Mouse (Mus musculus) skeletal muscle tissue, postnatal 0 days (tissue): ENCODE results near the gene Gps2. TPM values are rescaled to one million over a fixed set of nuclear protein-coding genes. Genes with fewer than 3 reads are reported as not detected.

ENCODE experiments used
- microRNA-seq, 2 experiments: library from miRNA; unstranded; fragments of <30 nt; microRNA quantifications; one replicate each; pipeline ENCODE4; 2016
- polyA plus RNA-seq: library from polyadenylated mRNA; unstranded; fragments of >200 nt; fragmentation: Nextera tagmentation; extraction: Ambion mirVana; gene quantifications from 2 replicates; pipeline ENCODE4 v1.2.1, GENCODE M21; 2015

Gps2 gene
- 41.9 and 42.1 TPM in 2 replicates for polyA plus RNA-seq

DNA sequence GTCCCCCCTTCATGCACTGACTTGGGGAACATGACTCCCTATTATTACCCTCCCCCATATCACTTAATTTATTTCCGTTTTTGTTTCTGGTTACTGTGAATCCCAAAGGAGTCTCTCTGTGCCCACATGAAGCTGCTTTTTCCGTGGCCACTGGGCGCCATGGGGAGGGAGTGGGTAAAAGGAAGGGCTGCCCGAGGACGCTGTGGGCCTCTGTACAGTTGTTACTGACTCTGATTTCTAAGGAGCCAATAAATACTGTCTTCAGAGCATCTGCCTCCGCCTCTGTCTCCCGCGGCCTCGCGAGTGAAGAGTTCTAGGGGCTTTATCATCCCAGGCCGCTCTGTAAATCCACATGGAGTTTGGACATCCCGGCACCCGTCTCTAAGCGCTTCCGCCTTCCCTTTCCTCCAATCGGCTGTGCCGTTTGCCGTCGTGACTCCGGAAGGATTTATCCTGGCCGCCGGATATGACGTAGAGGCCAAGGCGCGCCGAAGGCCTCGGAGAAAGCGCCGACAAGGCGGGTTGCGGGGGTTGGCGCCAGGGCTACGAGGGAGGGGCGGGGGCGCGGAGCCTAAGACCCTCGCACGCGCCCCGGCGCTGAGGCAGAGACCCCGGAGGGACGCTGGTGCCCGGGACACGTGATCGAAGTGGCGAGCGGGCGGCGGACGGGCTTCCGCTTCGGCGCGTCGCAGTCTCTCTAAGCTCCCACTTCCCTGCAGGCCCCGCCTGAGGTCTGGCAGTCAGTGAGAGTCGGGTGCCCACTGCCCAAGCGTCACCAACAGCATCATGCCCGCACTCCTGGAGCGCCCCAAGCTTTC lies at the start of gene Gps2:
Gene Gps2, plus strand, starts transcription at position 335 of the 818 bp plus-strand sequence.

DNA sequence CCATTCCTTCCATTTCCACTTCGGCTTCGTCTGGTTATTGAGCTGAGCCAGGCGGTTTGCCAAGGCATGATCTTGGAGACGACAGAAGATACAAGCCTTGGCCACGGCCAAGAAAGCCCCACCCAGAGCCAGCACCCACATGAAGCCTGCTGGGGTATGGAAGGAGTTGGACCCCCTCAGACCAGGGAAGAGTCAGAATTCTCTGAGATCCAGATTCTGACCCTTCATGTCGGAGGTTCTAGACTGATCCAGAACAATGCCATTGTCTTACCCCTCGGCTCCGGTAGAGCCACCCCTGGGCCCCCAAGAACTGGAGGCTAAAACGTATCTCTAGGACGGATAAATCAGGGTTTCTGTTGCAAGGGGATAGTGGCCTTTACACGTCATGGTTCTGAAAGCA lies 35.8 kb upstream of the Gps2 start, which contains the start of gene Tmem95:
Gene Tmem95, minus strand, starts transcription at position 141 of the 400 bp plus-strand sequence.

DNA sequence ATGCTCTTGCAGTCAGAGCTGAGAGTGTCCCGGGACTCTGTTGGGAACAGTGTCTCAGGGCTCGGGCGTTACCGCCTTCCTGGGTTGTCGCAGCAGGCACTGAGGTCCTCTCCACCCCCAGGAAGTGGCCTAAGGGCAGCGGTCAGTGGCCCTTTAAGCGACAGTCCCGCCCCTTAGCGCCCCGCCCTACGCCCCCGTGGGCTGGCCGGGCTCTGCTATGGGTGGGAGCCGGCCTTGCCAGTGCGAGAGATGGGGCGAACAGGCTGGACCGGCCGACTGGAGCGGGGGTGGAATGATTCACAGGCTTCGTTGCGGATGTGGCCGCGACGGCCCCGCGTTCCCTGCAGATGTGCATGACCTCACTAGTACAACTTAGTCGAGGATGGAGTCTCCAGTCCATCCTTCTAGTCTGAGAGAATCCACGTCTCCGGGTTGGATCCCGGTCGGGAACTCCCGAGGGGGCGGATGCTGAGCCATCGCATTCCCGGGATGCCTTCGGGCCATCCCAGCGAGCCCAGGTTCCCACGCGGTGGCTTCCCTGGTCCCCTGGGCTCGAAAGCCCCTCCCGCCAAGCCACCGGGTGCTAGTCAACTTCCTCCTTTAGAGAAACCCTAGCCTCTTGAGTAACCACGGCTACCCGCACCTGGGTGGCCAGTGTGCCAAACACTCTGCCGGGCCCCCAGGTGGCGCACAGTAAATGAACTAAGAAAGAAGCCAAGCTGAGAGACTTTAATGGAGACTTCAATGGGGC lies 32.7 kb upstream of the Gps2 start, which contains the start of gene Kctd11:
Gene Kctd11, minus strand, starts transcription at position 554 of the 751 bp plus-strand sequence.

DNA sequence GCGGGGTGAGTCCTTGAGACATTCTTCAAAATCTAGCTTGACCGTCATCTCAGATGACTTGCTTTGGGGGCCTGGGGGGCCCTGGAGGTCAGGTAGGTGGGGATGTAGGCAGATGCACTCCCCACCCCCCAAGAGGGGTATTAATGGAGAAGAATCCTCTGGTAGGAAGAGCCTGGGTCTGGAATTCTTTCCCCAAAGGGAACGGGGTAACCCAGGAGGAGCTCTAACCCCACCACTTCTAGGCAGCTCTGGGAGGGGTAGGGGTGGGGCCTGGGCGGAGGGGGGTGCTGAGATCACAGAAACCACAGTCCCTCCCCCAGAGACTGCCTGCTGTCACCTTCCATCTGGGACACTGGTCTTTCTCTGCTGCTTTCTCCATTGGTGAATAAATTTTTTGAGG lies 18.4 kb upstream of the Gps2 start, which contains the start of gene Acap1:
Gene Acap1, minus strand, starts transcription at position 249 of the 400 bp plus-strand sequence.

DNA sequence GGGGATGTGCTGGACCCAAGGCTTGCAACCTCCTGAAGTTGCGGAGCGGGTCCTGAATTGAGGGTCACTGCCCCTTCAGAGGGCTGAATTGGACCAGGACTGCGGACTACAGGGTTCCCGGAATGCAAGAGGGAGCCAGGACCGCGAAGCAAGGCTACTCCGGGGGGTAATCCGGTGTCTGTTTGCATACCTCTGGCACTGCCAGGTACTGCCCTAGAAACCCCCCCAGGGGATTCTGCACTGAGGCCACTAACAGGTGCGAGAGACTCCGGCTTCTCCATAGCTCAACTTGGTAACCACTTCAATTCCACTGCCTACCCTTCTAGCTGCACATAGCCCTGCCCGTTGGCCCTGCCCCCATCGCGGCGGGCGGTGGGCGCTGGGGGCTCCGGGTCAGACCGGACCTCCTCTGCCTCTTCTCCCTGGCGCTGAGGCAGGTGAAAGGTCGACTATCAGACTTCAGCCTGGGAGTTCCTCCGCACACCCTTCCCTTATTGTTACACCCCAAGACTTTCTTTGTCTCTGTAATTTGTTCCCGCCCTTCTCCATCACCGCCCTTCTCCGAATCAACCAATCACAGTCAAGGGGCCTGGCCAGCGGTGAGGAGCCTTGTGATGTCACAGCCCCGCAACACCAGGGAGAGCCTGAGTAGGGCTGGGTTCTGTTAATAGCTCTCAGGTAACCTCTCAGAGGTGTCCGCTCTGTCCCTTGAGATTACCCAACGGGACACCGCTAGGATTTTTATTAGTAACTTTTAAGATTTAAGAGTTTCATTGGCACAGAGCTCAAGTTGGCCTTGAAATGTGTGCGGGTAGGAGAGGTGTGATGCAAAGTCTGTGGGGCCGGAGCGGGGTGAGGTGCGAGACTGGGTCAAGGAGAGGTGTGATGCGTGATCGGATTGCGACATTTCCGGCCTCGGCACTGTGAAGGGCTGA lies 12.9 kb upstream of the Gps2 start, which contains the start of the genes 2810408A11Rik and Neurl4:
Gene 2810408A11Rik, minus strand, starts transcription at position 517 of the 935 bp plus-strand sequence.
Gene Neurl4, plus strand, starts transcription at position 602 of the 935 bp plus-strand sequence.

DNA sequence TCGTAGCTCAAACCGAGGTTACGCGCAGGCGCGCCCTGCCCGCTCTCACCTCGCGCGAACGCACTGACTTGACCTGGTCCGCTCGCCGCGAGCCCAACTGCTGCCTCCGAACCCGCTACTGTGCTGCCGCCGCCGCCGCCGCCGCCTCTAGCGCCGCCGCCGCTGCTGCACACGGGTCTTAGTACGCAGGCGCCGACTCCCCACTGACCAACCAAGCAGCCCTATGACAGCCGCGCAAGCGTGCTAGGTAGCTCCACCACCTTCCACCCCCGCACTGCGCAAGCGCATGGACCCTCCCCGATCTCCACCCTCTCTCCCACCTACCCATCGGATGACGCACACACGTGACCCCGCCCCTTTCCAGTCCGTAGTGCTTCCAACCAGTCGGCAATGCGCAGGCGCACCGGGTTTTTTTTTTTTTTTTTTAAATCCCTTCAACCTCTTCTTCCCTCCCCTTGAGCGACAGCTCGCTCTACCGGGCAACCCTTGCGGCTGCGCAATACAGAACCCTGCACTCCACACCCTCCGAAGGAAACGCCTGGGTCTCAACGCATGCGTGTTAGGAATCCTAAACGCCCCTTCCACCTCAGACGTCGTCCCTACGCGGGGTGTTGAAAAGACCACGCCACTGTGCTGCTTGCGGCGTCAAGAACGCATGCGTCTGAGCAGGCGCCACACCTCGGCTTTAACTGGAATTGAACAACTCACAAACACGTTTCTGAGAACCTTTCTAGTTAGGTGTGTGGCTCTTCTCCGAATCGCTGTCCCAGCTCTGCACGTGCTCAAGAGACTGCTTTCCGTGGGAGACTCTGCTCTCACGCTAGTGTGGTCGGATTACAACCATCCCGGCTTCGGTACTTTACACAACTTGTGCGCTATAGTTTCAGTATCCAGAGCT lies 7.7 kb downstream of the Gps2 start, which contains the start of gene Eif5a:
Gene Eif5a, minus strand, starts transcription at position 845 of the 898 bp plus-strand sequence.

DNA sequence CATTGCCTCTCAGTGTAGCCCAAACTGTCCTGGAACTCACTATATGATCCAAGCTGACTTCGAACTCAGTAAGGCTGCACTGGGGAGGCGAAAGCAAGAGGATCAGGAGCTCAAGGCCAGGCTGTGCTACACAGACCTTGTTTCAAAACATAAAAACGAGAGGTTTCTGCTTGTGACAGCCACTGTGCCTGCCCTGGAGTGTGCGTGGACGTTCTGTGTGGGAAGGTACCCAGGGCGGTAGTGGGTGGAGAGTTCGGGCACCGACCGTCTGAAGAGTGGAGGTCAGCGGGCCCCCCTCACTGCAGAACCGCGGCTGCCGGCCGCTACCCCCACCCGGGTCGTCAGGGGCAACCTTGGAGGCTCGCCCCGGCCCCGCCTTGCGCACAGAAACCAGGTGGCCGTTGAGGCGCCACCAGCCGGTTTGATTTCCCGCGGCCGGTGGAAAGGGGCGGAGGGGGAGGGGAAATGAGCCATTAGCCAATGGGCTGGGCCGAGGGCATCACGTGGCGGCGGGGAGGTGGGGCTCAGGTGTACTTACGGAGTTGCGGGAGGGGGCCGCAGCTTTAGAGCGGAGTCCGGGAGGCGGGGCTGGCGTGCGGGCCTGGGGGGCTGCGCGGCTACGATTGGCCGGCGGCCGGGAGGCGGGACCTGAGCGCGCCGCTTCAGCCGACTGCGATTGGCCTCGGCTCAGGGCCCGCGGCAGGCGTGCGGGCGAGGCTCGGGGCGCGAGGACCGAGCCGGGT lies 21.6 kb downstream of the Gps2 start, which contains the start of gene Ybx2:
Gene Ybx2, plus strand, starts transcription at position 660 of the 743 bp plus-strand sequence.

DNA sequence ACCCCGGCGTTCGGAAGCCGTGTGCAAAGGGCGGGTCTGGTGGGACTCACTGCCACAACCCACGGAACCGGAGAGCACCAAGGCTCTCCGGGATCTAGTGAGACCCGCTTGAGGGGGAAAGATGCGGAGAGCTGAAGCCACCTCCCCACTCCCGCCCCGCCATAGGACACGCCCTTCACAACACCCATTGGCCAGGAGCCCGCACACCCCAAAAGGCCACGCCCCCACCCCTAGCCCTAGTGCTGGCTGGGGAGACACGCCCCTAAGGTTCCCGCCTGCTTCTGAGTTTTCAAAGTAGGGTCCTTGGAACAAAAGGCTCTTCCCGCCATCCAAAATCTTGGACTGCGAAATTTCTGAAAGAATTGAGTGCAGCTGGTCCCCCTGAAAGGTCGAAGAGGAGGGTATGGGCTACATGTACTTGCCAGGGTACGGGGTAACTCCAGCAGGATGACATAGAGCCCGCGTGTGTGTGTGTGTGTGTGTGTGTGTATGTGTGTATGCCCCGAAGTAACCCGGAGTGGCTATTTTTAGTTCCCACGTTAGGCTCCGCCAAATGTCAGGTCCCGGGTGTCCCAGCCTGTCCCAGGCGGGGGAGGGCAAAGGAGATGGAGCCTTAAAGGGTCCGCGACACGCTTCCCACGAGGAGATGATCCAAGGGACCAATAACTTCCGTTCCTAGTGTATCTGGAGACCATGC lies 34.5 kb downstream of the Gps2 start, which contains the start of gene Slc2a4:
Gene Slc2a4, minus strand, starts transcription at position 123 of the 697 bp plus-strand sequence.

DNA sequence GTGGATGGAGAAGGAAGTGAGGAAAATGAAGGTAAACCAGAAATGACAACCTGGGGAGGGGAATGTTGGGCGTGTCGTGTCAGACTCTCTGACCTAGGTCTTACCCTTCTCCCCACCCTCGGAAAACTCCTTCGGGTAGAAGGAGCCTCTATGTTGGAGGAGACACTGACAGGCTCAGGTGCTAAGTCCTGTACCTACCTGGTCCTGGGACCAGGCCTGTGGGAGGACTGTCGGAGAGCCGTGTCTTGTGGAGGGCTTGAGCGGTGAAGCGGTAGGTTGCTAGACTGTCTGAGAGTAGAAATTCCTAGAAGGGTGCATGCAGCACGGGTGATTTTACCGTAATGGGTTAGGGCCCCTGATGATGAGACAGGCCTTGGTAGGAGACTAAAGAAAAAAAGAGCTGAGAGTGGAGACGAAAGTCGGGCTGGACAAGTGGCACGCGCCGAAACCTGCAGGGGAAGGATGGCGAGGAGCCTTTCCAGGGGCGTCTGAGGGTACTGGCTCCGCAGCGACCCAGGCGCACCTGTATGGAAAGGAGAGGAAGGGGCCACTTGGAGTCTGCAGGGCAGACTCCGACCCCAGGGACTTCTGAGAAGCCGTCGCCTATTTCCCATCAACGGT lies 51.1 kb downstream of the Gps2 start, which contains the start of gene Cldn7:
Gene Cldn7, plus strand, starts transcription at position 130 of the 621 bp plus-strand sequence.

Small RNA genes within 50 kb of the gene (microRNA-seq; reads per million reads assigned to microRNA genes)
- 0 reads per million in 2 experiments for gene Mir6924

Other genes starting within 250 kb of the Gps2 start
- gene Cd68, start 247.7 kb upstream of the Gps2 start, polyA plus RNA-seq = 16.2 and 25.5 TPM in 2 replicates
- gene Eif4a1, start 241.5 kb upstream of the Gps2 start, polyA plus RNA-seq = 167 and 224 TPM in 2 replicates
- gene Senp3, start 231.8 kb upstream of the Gps2 start, polyA plus RNA-seq = 26.4 and 29.2 TPM in 2 replicates
- 0.65 and 0.67 TPM in 2 replicates for gene Tnfsf13, start 228.1 kb upstream of the Gps2 start, polyA plus RNA-seq
- 11.5 and 13.1 TPM in 2 replicates for gene Tnfsf12, start 218.0 kb upstream of the Gps2 start, polyA plus RNA-seq
- gene Tnfsfm13, start 217.8 kb upstream of the Gps2 start, polyA plus RNA-seq = 5.9 and 6.9 TPM in 2 replicates
- 9.3 and 10.3 TPM in 2 replicates for gene Polr2a, start 155.3 kb upstream of the Gps2 start, polyA plus RNA-seq
- not detected in 2 replicates for gene Slc35g3, start 151.9 kb upstream of the Gps2 start, polyA plus RNA-seq
- 2.5 and 2.9 TPM in 2 replicates for gene Zbtb4, start 148.0 kb upstream of the Gps2 start, polyA plus RNA-seq
- gene Chrnb1, start 117.9 kb upstream of the Gps2 start, polyA plus RNA-seq = 79.0 and 95.8 TPM in 2 replicates
- gene Fgf11, start 112.0 kb upstream of the Gps2 start, polyA plus RNA-seq = 1.5 and 2.2 TPM in 2 replicates
- gene Tmem102, start 108.3 kb upstream of the Gps2 start, polyA plus RNA-seq = 0.31 and 0.45 TPM in 2 replicates
- gene Gm39566, start 98.6 kb upstream of the Gps2 start, polyA plus RNA-seq = not detected in 2 replicates
- gene Spem2, start 95.4 kb upstream of the Gps2 start, polyA plus RNA-seq = not detected in 2 replicates
- not detected in 2 replicates for gene Spem1, start 91.7 kb upstream of the Gps2 start, polyA plus RNA-seq
- gene Nlgn2, start 76.1 kb upstream of the Gps2 start, polyA plus RNA-seq = 2.1 TPM in 2 replicates
- 242 and 272 TPM in 2 replicates for gene Tmem256, start 75.4 kb upstream of the Gps2 start, polyA plus RNA-seq
- 36.6 and 44.6 TPM in 2 replicates for gene Plscr3, start 67.5 kb upstream of the Gps2 start, polyA plus RNA-seq
- 0.09 and 0.46 TPM in 2 replicates for gene Tnk1, start 55.2 kb upstream of the Gps2 start, polyA plus RNA-seq
- not detected in 2 replicates for gene Tmem95, start 35.9 kb upstream of the Gps2 start, polyA plus RNA-seq
- gene Kctd11, start 32.5 kb upstream of the Gps2 start, polyA plus RNA-seq = 2.6 and 3.6 TPM in 2 replicates
- 0.34 and 0.46 TPM in 2 replicates for gene Acap1, start 18.3 kb upstream of the Gps2 start, polyA plus RNA-seq
- 1.8 and 2.4 TPM in 2 replicates for gene 2810408A11Rik, start 12.9 kb upstream of the Gps2 start, polyA plus RNA-seq
- gene Neurl4, start 12.8 kb upstream of the Gps2 start, polyA plus RNA-seq = 3.0 and 3.3 TPM in 2 replicates
- gene Eif5a, start 8.1 kb downstream of the Gps2 start, polyA plus RNA-seq = 952 and 1,117 TPM in 2 replicates
- gene Ybx2, start 21.9 kb downstream of the Gps2 start, polyA plus RNA-seq = 0.78 and 0.85 TPM in 2 replicates
- 128 and 138 TPM in 2 replicates for gene Slc2a4, start 34.3 kb downstream of the Gps2 start, polyA plus RNA-seq
- 0.23 and 0.57 TPM in 2 replicates for gene Cldn7, start 50.9 kb downstream of the Gps2 start, polyA plus RNA-seq
- gene Ctdnep1, start 67.3 kb downstream of the Gps2 start, polyA plus RNA-seq = 42.1 and 46.1 TPM in 2 replicates
- gene Elp5, start 68.6 kb downstream of the Gps2 start, polyA plus RNA-seq = 86.0 and 92.4 TPM in 2 replicates
- 320 and 389 TPM in 2 replicates for gene Gabarap, start 77.3 kb downstream of the Gps2 start, polyA plus RNA-seq
- gene Phf23, start 81.9 kb downstream of the Gps2 start, polyA plus RNA-seq = 31.1 and 33.7 TPM in 2 replicates
- 11.2 and 11.8 TPM in 2 replicates for gene Dvl2, start 86.7 kb downstream of the Gps2 start, polyA plus RNA-seq
- gene Acadvl, start 101.5 kb downstream of the Gps2 start, polyA plus RNA-seq = 311 and 331 TPM in 2 replicates
- gene Dlg4, start 103.1 kb downstream of the Gps2 start, polyA plus RNA-seq = 3.3 and 5.3 TPM in 2 replicates
- 0.13 and 0.21 TPM in 2 replicates for gene Asgr1, start 140.2 kb downstream of the Gps2 start, polyA plus RNA-seq
- gene Asgr2, start 178.8 kb downstream of the Gps2 start, polyA plus RNA-seq = 0.23 and 0.68 TPM in 2 replicates
- gene Mgl2, start 216.4 kb downstream of the Gps2 start, polyA plus RNA-seq = 8.2 and 9.7 TPM in 2 replicates
- gene Clec10a, start 242.3 kb downstream of the Gps2 start, polyA plus RNA-seq = 4.7 and 11.4 TPM in 2 replicates